Mouse (Mus musculus): ENCODE data around the gene Pih1d1. TPM values are rescaled to one million over a fixed set of nuclear protein-coding genes. Genes with fewer than 3 reads are reported as not detected.
"Not testable (repeated sequence)": the region's sequence is repeated elsewhere in the genome, so short reads cannot be mapped to it uniquely, and the experiment has no call there.

The Pih1d1 gene
- total and polyA plus RNA-seq, 3 experiments: 37.4 to 69.3 (median 50.3) TPM

- no peaks in the 10 kb centered on the region for H3K9me3 ChIP-seq (replicated peaks; ENCODE audit: low read length)
- no peak overlapping the region for H3K4me2 ChIP-seq (ENCODE audit: insufficient read depth, low read depth, poor library complexity, severe bottlenecking)
- no peaks in the 10 kb centered on the region for H3K79me2 ChIP-seq (replicated peaks; ENCODE audit: control insufficient read depth, extremely low read depth, insufficient read depth, poor library complexity, severe bottlenecking)
- no peaks in the 10 kb centered on the region for H3K27me3 ChIP-seq (replicated peaks)
- no peaks in the 10 kb centered on the region; a peak in 1 of 4 replicates for H3K4me1 ChIP-seq (ENCODE audit: control insufficient read depth in 1 of 2, insufficient read depth in 2 of 2)
- no peaks in the 10 kb centered on the region for H3K36me3 ChIP-seq (replicated peaks in 1 of 2; ENCODE audit: control insufficient read depth in 1 of 2, insufficient read depth in 1 of 2, low read length in 1 of 2)
- TF ChIP-seq ELF1 (IDR thresholded peaks at IDR 0.05; ENCODE audit: low read depth, low read length): no peak
- no peak for TF ChIP-seq ZC3H11A (IDR thresholded peaks at IDR 0.05; ENCODE audit: low read depth, low read length)
- TF ChIP-seq SMC3 (IDR thresholded peaks at IDR 0.05; ENCODE audit: low read depth, low read length): no peak
- no peak for TF ChIP-seq USF1 (IDR thresholded peaks at IDR 0.05; ENCODE audit: low read depth, low read length)
- no peak for TF ChIP-seq PAX5 (IDR thresholded peaks at IDR 0.05; ENCODE audit: low read length)
- TF ChIP-seq MYC (IDR thresholded peaks at IDR 0.05; ENCODE audit: low read depth, low read length): no peak
- no peak for TF ChIP-seq ZKSCAN1 (IDR thresholded peaks at IDR 0.05; ENCODE audit: borderline replicate concordance, low read depth, low read length)
- TF ChIP-seq CHD2 (IDR thresholded peaks at IDR 0.05; ENCODE audit: low read length): no peak
- H3K9ac ChIP-seq (ENCODE audit: insufficient read depth, low read depth): no peak overlapping the region
- in situ Hi-C loops (cut with MboI; ENCODE audit: low pct_ligation_motif_present, low pct_unique_long_range_greater_than_20kb, low sequenced_read_pairs): no loop called here
- no peak for DNase-seq (ENCODE audit: extremely low read depth)
- H3K4me3 ChIP-seq (replicated peaks in 1 of 3; ENCODE audit: low read depth in 2 of 3, low read length in 2 of 3, poor library complexity in 1 of 3): no peak overlapping the region
- H3K27ac ChIP-seq (ENCODE audit: insufficient read depth, low read depth): no peak overlapping the region
- dilution Hi-C loops (cut with MboI; ENCODE audit: extremely low pct_ligation_motif_present, extremely low pct_unique_long_range_greater_than_20kb, low sequenced_read_pairs): no loop called here
Observed at GRCm38 (mm10) chr7:45106441-45106840, 47.7 kb upstream of the Pih1d1 start.

GRCm38 (mm10) chr7:45107052-45107645 lies 47.0 kb upstream of the Pih1d1 start:
- Histone ChIP-seq H3K36me3 (replicated peaks in 1 of 2; ENCODE audit: control insufficient read depth in 1 of 2, insufficient read depth in 1 of 2, low read length in 1 of 2) (no peaks in the 10 kb centered on the region), H3K4me1 (ENCODE audit: control insufficient read depth in 1 of 2, insufficient read depth in 2 of 2) (no peaks in the 10 kb centered on the region; a peak in 1 of 4 replicates), H3K9me3 (replicated peaks; ENCODE audit: low read length) (no peaks in the 10 kb centered on the region), H3K4me2 (ENCODE audit: insufficient read depth, low read depth, poor library complexity, severe bottlenecking) (no peak overlapping the region), H3K9ac (ENCODE audit: insufficient read depth, low read depth) (no peak overlapping the region), H3K27me3 (replicated peaks) (no peaks in the 10 kb centered on the region), H3K79me2 (replicated peaks; ENCODE audit: control insufficient read depth, extremely low read depth, insufficient read depth, poor library complexity, severe bottlenecking) (no peaks in the 10 kb centered on the region), H3K4me3 (replicated peaks in 1 of 3; ENCODE audit: low read depth in 2 of 3, low read length in 2 of 3, poor library complexity in 1 of 3) (no peak overlapping the region), H3K27ac (ENCODE audit: insufficient read depth, low read depth) (no peak overlapping the region)
- in situ Hi-C loops (cut with MboI; ENCODE audit: low pct_ligation_motif_present, low pct_unique_long_range_greater_than_20kb, low sequenced_read_pairs): no loop called here
- no peak for DNase-seq (ENCODE audit: extremely low read depth)
- dilution Hi-C loops (cut with MboI; ENCODE audit: extremely low pct_ligation_motif_present, extremely low pct_unique_long_range_greater_than_20kb, low sequenced_read_pairs): no loop called here
- TF ChIP-seq MAZ (IDR thresholded peaks at IDR 0.05; ENCODE audit: low read depth, low read length) (no peak), USF2 (conservative IDR thresholded peaks at IDR 0.05; ENCODE audit: low read depth, low read length) (no peak), USF1 (IDR thresholded peaks at IDR 0.05; ENCODE audit: low read depth, low read length) (no peak), TBP (conservative IDR thresholded peaks at IDR 0.05; ENCODE audit: low read depth, low read length) (no peak), CHD2 (IDR thresholded peaks at IDR 0.05; ENCODE audit: low read length) (no peak), POLR2AphosphoS2 (IDR thresholded peaks at IDR 0.05; ENCODE audit: low read depth, low read length) (no peak), MYC (IDR thresholded peaks at IDR 0.05; ENCODE audit: low read depth, low read length) (no peak), JUND (conservative IDR thresholded peaks at IDR 0.05; ENCODE audit: low read depth, low read length) (no peak), MAFK (IDR thresholded peaks at IDR 0.05; ENCODE audit: insufficient replicate concordance, low read length) (no peak), NRF1 (IDR thresholded peaks at IDR 0.05; ENCODE audit: low read depth, low read length) (no peak), MAX (IDR thresholded peaks at IDR 0.05; ENCODE audit: low read length) (no peak), JUN (IDR thresholded peaks at IDR 0.05; ENCODE audit: insufficient read depth, low read depth, low read length) (no peak), ELF1 (IDR thresholded peaks at IDR 0.05; ENCODE audit: low read depth, low read length) (no peak), ZMIZ1 (IDR thresholded peaks at IDR 0.05; ENCODE audit: low read depth, low read length) (no peak), RCOR1 (conservative IDR thresholded peaks at IDR 0.05; ENCODE audit: low read depth, low read length) (no peak), RAD21 (IDR thresholded peaks at IDR 0.05; ENCODE audit: low read depth, low read length) (no peak)

DNA sequence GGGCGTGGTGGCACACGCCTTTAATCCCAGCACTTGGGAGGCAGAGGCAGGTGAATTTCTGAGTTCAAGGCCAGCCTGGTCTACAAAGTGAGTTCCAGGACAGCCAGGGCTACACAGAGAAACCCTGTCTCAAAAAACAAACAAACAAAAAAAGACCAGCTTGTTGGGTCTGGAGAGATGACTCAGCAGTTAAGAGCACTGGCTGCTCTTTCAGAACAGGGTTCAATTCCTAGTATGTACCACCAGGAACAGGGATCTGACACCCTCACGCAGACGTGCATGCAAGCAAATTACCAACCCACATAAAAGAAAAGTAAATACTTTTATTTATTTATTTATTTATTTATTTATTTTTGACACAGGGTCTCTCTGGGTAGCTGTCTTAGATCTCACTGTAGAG lies 44.0 kb upstream of the Pih1d1 start:
- H3K27me3 ChIP-seq (replicated peaks); H3K9ac ChIP-seq (ENCODE audit: insufficient read depth, low read depth); H3K27ac ChIP-seq (ENCODE audit: insufficient read depth, low read depth); H3K9me3 ChIP-seq (replicated peaks; ENCODE audit: low read length); H3K79me2 ChIP-seq (replicated peaks; ENCODE audit: control insufficient read depth, extremely low read depth, insufficient read depth, poor library complexity, severe bottlenecking); H3K4me2 ChIP-seq (ENCODE audit: insufficient read depth, low read depth, poor library complexity, severe bottlenecking); H3K36me3 ChIP-seq (replicated peaks in 1 of 2; ENCODE audit: control insufficient read depth in 1 of 2, insufficient read depth in 1 of 2, low read length in 1 of 2); in situ Hi-C loops (cut with MboI; ENCODE audit: low pct_ligation_motif_present, low pct_unique_long_range_greater_than_20kb, low sequenced_read_pairs); H3K4me1 ChIP-seq (ENCODE audit: control insufficient read depth in 1 of 2, insufficient read depth in 2 of 2); H3K4me3 ChIP-seq (replicated peaks in 1 of 3; ENCODE audit: low read depth in 2 of 3, low read length in 2 of 3, poor library complexity in 1 of 3); dilution Hi-C loops (cut with MboI; ENCODE audit: extremely low pct_ligation_motif_present, extremely low pct_unique_long_range_greater_than_20kb, low sequenced_read_pairs); DNase-seq (ENCODE audit: extremely low read depth): not testable (repeated sequence)
